Mouse (Mus musculus): ENCODE measurements around the gene Kcna6. TPM values are rescaled to one million over a fixed set of nuclear protein-coding genes. Genes with fewer than 3 reads are reported as not detected.
A peak's percentile ranks its signal among the peaks of the same experiment; 100 is the strongest.

Gene Kcna6
- polyA plus RNA-seq, 1 experiment from 2014 or later, result 7.4 TPM

GRCm38 (mm10) chr6:126766552-126766951 is 26.1 kb upstream of the Kcna6 start:
- no peaks in the 10 kb centered on the region for H3K36me3 ChIP-seq
- no peak overlapping the region for H3K4me2 ChIP-seq (replicated peaks)
- H3K4me3 ChIP-seq, result no peak overlapping the region
- ATAC-seq (ENCODE audit: low FRiP score, low read depth), result peak; percentile 23; the same call in 1 of the 2 replicates
- H3K4me1 ChIP-seq, result peaks cover 41% of the 10 kb centered on the region
- H3K9me3 ChIP-seq, result no peaks in the 10 kb centered on the region
- H3K27me3 ChIP-seq, result no peaks in the 10 kb centered on the region
- H3K27ac ChIP-seq (replicated peaks), result peak overlapping the region; percentile 84
- WGBS, result 56% methylated on average over 5 of the region's 5 CpGs
- H3K9ac ChIP-seq (replicated peaks), result no peak overlapping the region

GRCm38 (mm10) chr6:126764563-126765091 is 24.2 kb upstream of the Kcna6 start:
- H3K4me2 ChIP-seq (replicated peaks), result no peak overlapping the region
- H3K27me3 ChIP-seq, result no peaks in the 10 kb centered on the region
- no peak for ATAC-seq (ENCODE audit: low FRiP score, low read depth)
- H3K9ac ChIP-seq (replicated peaks), result no peak overlapping the region
- no peak overlapping the region for H3K27ac ChIP-seq (replicated peaks)
- H3K4me1 ChIP-seq, result peaks cover 38% of the 10 kb centered on the region
- H3K36me3 ChIP-seq, result no peaks in the 10 kb centered on the region
- no peak overlapping the region for H3K4me3 ChIP-seq
- no peaks in the 10 kb centered on the region for H3K9me3 ChIP-seq
- WGBS, result 58% methylated on average over 10 of the region's 11 CpGs

GRCm38 (mm10) chr6:126761362-126761761 is 20.9 kb upstream of the Kcna6 start:
- Histone ChIP-seq H3K27ac (replicated peaks) (no peak overlapping the region), H3K4me2 (replicated peaks) (no peak overlapping the region), H3K4me1 (peaks cover 11% of the 10 kb centered on the region), H3K27me3 (no peaks in the 10 kb centered on the region), H3K36me3 (no peaks in the 10 kb centered on the region), H3K4me3 (no peak overlapping the region), H3K9ac (replicated peaks) (no peak overlapping the region), H3K9me3 (no peaks in the 10 kb centered on the region)
- ATAC-seq (ENCODE audit: low FRiP score, low read depth), result no peak
- 87% methylated on average over 4 of the region's 4 CpGs for WGBS

- H3K4me3 ChIP-seq, result no peak overlapping the region
- H3K27ac ChIP-seq (replicated peaks), result no peak overlapping the region
- peaks cover 14% of the 10 kb centered on the region for H3K4me1 ChIP-seq
- no peak overlapping the region for H3K4me2 ChIP-seq (replicated peaks)
- H3K9ac ChIP-seq (replicated peaks), result no peak overlapping the region
- no peaks in the 10 kb centered on the region for H3K27me3 ChIP-seq
- 41% methylated on average over 8 of the region's 8 CpGs for WGBS
- no peaks in the 10 kb centered on the region for H3K9me3 ChIP-seq
- H3K36me3 ChIP-seq, result no peaks in the 10 kb centered on the region
- ATAC-seq (ENCODE audit: low FRiP score, low read depth), result no peak
Observed at GRCm38 (mm10) chr6:126755729-126756411, 15.4 kb upstream of the Kcna6 start.

GRCm38 (mm10) chr6:126752520-126752919 is 12.0 kb upstream of the Kcna6 start:
- ATAC-seq (ENCODE audit: low FRiP score, low read depth), result 0 out of 2 replicates have a peak, but pooled peaks have one; percentile 63
- Histone ChIP-seq H3K9ac (replicated peaks) (no peak overlapping the region), H3K4me2 (replicated peaks) (peak overlapping the region; percentile 13; the same call in 1 of the 2 replicates), H3K27me3 (no peaks in the 10 kb centered on the region), H3K36me3 (no peaks in the 10 kb centered on the region), H3K4me1 (peaks cover 14% of the 10 kb centered on the region), H3K9me3 (no peaks in the 10 kb centered on the region), H3K27ac (replicated peaks) (peak overlapping the region; percentile 35), H3K4me3 (no peak overlapping the region)
- 31% methylated on average over 12 of the region's 12 CpGs for WGBS

GRCm38 (mm10) chr6:126745888-126746287 is 5.4 kb upstream of the Kcna6 start:
- no peak overlapping the region for H3K27ac ChIP-seq (replicated peaks)
- H3K4me2 ChIP-seq (replicated peaks), result no peak overlapping the region
- H3K9ac ChIP-seq (replicated peaks), result no peak overlapping the region
- H3K4me1 ChIP-seq, result no peaks in the 10 kb centered on the region; the same call in 1 of the 2 replicates
- no peak for ATAC-seq (ENCODE audit: low FRiP score, low read depth)
- H3K36me3 ChIP-seq, result no peaks in the 10 kb centered on the region
- no peaks in the 10 kb centered on the region for H3K9me3 ChIP-seq
- no peak overlapping the region for H3K4me3 ChIP-seq
- WGBS, result 62% methylated on average over 1 of the region's 1 CpGs
- peaks cover 9% of the 10 kb centered on the region for H3K27me3 ChIP-seq

GRCm38 (mm10) chr6:126742610-126743009 is 2.1 kb upstream of the Kcna6 start:
- Histone ChIP-seq H3K9ac (replicated peaks) (no peak overlapping the region), H3K36me3 (no peaks in the 10 kb centered on the region), H3K4me3 (no peak overlapping the region), H3K27me3 (peaks cover 42% of the 10 kb centered on the region), H3K9me3 (no peaks in the 10 kb centered on the region), H3K4me1 (peaks cover 10% of the 10 kb centered on the region), H3K4me2 (replicated peaks) (no peak overlapping the region), H3K27ac (replicated peaks) (no peak overlapping the region)
- no peak for ATAC-seq (ENCODE audit: low FRiP score, low read depth)
- WGBS, result 68% methylated on average over 3 of the region's 3 CpGs

- Histone ChIP-seq H3K4me1 (peaks cover 10% of the 10 kb centered on the region), H3K27ac (replicated peaks) (0 out of 2 replicates have a peak overlapping the region, but pooled peaks have one; percentile 54), H3K36me3 (no peaks in the 10 kb centered on the region), H3K27me3 (peaks cover 50% of the 10 kb centered on the region), H3K4me3 (peak overlapping the region; percentile 56), H3K9ac (replicated peaks) (peak overlapping the region; percentile 62), H3K4me2 (replicated peaks) (peak overlapping the region; percentile 93), H3K9me3 (no peaks in the 10 kb centered on the region)
- 2% methylated on average over 64 of the region's 67 CpGs for WGBS
- ATAC-seq (ENCODE audit: low FRiP score, low read depth), result peak; percentile 48
Observed at GRCm38 (mm10) chr6:126739326-126740210, 906 bp downstream of the Kcna6 start.

GRCm38 (mm10) chr6:126736996-126737395 is 3.5 kb downstream of the Kcna6 start:
- no peak for ATAC-seq (ENCODE audit: low FRiP score, low read depth)
- H3K9ac ChIP-seq (replicated peaks), result no peak overlapping the region
- WGBS, result 76% methylated on average over 4 of the region's 4 CpGs

GRCm38 (mm10) chr6:126735806-126736205 is 4.7 kb downstream of the Kcna6 start:
- Histone ChIP-seq H3K36me3 (no peaks in the 10 kb centered on the region), H3K27me3 (peaks cover 40% of the 10 kb centered on the region), H3K27ac (replicated peaks) (no peak overlapping the region), H3K9ac (replicated peaks) (no peak overlapping the region), H3K4me2 (replicated peaks) (no peak overlapping the region), H3K9me3 (no peaks in the 10 kb centered on the region), H3K4me3 (no peak overlapping the region), H3K4me1 (peaks cover 13% of the 10 kb centered on the region)
- ATAC-seq (ENCODE audit: low FRiP score, low read depth), result no peak
- 66% methylated on average over 3 of the region's 3 CpGs for WGBS

More at GRCm38 (mm10) chr6:126736996-126737395, 3.5 kb downstream of the Kcna6 start:
- Histone ChIP-seq H3K4me2 (replicated peaks) (no peak overlapping the region), H3K27ac (replicated peaks) (no peak overlapping the region), H3K4me1 (peaks cover 13% of the 10 kb centered on the region), H3K9me3 (no peaks in the 10 kb centered on the region), H3K4me3 (no peak overlapping the region), H3K27me3 (peaks cover 46% of the 10 kb centered on the region), H3K36me3 (no peaks in the 10 kb centered on the region)

GRCm38 (mm10) chr6:126732645-126733044 is 7.8 kb downstream of the Kcna6 start:
- no peak for ATAC-seq (ENCODE audit: low FRiP score, low read depth)
- 75% methylated on average over 6 of the region's 6 CpGs for WGBS
- no peaks in the 10 kb centered on the region for H3K9me3 ChIP-seq
- H3K4me3 ChIP-seq, result no peak overlapping the region
- H3K27ac ChIP-seq (replicated peaks), result no peak overlapping the region
- no peak overlapping the region for H3K4me2 ChIP-seq (replicated peaks)
- H3K4me1 ChIP-seq, result 0 out of 2 replicates have a peak, but pooled peaks cover 2% of the 10 kb centered on the region
- H3K36me3 ChIP-seq, result no peaks in the 10 kb centered on the region
- H3K27me3 ChIP-seq, result peaks cover 8% of the 10 kb centered on the region; the same call in 1 of the 2 replicates
- H3K9ac ChIP-seq (replicated peaks), result no peak overlapping the region

GRCm38 (mm10) chr6:126728803-126729202 is 11.7 kb downstream of the Kcna6 start:
- Histone ChIP-seq H3K4me1 (0 out of 2 replicates have a peak, but pooled peaks cover 2% of the 10 kb centered on the region), H3K36me3 (no peaks in the 10 kb centered on the region), H3K9ac (replicated peaks) (no peak overlapping the region), H3K4me3 (no peak overlapping the region), H3K9me3 (no peaks in the 10 kb centered on the region), H3K27me3 (no peaks in the 10 kb centered on the region), H3K27ac (replicated peaks) (no peak overlapping the region), H3K4me2 (replicated peaks) (no peak overlapping the region)
- no peak for ATAC-seq (ENCODE audit: low FRiP score, low read depth)
- 91% methylated on average over 8 of the region's 8 CpGs for WGBS
